Mouse (Mus musculus) cerebellum, postnatal 10 days (tissue): ENCODE results near the gene Slc12a7.

Experiments used
- DNase-seq, 2 experiments: peaks; one replicate each; pipeline ENCODE4 v3.0.0; 2021; ENCODE audit warnings: mixed read lengths in 2 of 2

Slc12a7 gene

DNA sequence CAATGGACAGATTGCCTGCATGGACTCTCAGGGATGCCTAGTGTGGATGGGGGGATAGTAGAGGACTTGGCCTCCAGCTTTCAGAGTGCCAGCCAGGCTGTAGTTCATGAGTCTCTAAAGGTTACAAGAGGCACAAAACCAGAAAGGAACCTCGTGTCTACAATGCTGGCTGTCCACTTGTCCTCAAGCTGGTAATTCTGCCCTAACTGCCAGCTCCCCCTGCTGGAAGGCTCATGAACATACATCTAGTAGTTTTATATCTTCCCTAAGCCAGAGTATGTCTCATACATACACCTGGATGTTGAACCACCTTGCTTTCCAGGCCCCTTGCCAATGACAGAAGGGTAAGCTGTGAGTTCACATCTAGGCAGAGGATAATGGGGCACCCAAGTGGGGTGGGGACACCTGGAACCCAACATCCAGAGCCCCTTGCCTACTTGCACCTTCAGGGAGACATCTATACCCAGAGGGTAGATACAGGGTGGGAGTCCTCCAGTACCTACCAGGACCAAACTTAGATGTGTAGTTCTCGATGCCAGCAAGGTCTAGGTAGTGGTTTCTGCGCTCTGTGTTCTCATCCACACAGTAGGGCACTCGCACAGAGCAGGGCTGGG, 89.4 kb downstream of the Slc12a7 start:
- peak; percentile 79 to 80 for DNase-seq

DNA sequence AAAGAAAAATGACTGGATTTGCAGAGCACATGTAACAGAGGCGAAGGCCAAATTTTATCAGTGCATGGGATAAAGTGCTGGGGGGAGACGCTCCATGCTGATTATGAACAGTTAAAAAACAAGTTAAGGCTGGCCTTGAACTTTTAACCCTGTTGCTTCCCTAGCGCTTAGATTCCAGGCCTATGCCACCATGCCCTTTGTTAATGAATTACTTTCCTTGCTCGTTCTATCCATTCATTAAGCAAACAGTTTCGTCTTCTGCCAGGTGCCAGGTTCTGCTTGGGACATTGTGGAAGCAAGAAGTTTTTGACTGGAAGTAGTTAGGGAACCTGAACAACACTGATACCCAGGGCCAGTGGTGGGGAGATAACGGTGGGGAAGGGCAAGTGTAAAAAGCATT, 90.8 kb downstream of the Slc12a7 start:
- DNase-seq: no peak

DNA sequence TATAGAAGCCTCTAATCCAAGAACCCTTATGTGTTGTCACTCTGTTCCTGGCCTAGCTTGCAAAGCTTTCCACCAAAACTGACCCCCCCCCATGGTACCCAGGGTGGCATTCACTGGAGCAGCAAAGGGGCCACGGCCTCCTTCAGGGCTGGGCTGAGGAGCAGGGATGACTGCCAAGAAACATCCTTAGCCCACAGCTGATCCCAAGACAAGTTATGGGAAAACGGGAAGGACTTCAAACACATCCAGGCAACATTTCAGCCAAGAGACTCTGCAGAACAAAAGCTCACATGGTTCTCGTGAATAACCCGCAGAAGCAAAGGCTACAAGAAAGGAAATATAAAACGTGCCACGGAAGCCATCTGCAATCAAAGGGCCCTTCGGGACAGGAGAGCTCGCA, 94.3 kb downstream of the Slc12a7 start:
- no peak for DNase-seq

DNA sequence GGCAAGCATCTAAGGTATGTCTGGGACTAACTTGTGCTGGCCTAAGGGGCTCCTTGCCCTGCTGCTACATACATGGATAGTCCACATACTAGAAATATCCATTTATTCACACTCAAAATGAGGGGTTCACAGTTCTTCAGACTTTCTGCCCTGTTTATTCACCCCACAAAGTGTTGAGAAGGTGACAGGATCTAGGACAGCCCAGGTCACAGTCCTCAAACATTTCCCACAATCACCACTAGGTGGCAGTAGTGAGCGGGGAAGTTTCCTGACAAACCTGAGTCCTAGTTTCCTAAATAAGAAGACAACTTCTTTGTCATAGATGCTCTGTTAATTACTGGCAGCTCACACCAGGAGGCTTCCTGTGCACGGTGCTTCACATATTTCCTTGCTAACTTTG, 98.6 kb downstream of the Slc12a7 start:
- DNase-seq: peak; percentile 75 to 79

DNA sequence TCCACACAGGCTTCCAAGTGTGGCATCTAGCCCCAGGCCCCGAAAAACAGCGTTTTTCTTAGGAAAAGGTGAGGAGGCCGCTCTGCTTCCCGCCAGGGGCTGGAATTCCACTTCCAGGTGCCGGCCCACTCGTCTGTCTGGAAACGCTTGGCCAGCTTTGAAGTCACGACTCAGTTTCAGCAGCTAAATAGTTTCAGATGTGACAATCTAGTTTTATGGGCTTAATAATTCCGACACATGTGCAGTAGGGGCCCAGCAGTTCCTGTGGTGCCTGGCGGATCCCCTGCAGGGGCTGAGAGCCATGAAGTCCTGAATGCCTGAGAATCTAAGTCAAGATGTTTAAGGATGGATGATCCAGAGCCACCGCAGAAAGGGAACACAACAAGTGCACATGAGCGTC, 100.9 kb downstream of the Slc12a7 start:
- no peak for DNase-seq

DNA sequence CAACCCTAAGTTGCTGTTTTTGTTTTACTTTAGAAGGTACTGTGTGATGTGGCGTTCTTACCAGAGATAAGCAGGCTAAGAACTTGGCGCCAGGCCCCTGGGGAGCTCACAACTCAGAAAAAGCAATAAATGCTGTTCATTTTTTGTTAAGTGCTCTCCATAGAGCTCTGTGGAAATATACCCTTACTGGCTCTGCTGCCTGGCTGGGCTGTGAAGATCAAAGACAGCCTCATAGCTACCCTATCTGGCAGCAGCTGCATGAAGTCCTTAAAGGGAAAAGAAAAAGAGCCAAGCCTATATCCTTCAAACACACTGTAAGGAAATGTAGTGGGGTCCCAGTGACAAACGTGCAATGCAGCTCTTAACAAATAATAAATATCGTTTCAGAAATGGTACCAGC, 102.9 kb downstream of the Slc12a7 start:
- no peak for DNase-seq

DNA sequence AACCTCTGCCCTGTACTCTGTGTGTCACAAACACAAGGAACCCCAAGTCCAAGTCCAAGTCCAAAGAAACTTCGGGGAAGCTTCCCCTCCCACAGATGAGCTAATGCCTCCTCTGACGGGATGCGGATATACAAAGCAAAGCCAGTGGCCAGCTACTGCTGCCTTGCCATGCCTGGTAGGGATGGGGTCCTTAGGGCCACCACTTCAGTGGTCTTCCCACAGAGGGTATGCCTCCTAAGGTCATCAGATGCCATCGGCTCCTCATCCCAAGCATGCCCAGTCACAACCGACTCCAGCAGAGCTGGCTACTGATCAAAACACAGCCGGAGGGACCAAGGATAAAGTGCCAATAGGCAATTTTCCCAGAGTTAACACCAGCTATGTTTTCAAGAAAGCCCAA, 103.6 kb downstream of the Slc12a7 start:
- peak; percentile 41 for DNase-seq

DNA sequence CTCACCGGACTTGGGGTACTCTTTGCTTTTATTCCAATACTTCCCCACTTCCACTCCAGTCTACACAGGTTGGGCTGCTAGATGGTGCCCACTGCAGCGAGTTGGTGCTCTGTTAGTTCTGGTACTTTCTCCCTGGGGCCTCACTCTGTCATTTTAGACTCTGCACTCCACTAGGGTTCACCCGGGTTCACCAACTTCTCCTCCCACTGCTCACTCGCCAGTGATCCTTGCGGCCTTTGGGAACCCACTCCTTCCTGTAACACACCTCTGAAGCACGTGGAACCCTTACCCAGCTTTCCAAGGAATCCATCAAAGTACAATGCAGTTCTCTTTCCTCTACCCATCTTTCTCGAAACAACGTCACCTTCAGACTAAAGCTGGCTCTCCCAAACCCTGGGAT, 104.8 kb downstream of the Slc12a7 start:
- DNase-seq: no peak

DNA sequence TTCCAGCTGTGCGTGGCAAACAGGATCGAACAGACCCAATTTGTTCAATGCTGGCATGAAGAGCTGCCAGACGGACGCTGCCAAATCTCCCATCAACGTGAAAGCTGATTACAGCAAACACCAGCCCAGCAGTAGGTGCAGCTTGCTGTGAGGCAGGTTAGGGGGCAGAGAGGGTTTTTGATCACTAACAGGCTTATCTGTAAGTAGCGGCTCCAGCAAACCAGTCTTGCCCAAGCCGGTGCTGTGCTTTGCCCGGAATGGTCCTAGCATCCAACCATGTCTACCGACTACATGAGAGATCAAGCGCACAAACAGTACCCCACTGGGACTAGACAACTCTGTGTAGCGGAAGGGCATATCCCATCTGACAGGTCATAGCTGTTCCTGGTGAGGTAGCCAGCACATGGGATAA, 106.2 kb downstream of the Slc12a7 start:
- peak; percentile 40 to 43 for DNase-seq

DNA sequence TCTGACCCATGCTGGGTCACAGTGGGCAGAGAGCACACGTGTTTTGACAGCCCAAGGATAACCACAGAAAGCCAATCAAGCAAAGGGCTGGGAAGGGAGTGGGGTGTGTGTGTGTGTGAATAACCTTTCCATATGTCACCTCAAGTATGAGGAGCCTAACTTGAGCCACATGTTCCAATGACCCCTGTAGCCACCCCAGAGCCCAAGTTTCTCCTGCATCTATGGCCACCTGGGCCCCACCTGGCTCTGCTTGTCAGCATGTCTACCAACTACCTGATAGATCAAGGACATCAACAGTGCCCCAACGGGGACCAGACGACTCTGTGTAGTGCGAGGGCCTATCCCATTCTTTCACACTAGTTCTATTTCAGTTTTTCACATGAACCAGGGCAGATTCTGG, 106.8 kb downstream of the Slc12a7 start:
- DNase-seq: no peak

DNA sequence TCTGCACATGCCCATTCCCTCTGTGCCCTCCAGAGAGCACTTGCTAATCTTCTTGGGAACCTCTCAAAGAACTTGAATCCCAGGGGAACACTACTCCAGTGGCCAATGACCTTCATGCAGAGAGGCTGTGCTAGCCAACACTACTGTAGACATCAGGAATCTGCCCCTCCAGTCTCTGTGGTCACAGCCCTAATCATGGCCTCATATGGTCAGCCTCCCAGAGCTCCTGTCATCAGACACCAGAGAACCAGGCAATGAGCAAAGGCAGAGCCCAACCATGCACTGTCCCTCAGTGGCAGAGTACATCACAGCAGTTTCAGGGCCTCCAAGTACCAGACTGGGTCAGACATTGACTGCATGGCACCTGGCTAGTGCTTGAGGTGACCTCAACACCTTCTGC, 109.8 kb downstream of the Slc12a7 start:
- no peak for DNase-seq

DNA sequence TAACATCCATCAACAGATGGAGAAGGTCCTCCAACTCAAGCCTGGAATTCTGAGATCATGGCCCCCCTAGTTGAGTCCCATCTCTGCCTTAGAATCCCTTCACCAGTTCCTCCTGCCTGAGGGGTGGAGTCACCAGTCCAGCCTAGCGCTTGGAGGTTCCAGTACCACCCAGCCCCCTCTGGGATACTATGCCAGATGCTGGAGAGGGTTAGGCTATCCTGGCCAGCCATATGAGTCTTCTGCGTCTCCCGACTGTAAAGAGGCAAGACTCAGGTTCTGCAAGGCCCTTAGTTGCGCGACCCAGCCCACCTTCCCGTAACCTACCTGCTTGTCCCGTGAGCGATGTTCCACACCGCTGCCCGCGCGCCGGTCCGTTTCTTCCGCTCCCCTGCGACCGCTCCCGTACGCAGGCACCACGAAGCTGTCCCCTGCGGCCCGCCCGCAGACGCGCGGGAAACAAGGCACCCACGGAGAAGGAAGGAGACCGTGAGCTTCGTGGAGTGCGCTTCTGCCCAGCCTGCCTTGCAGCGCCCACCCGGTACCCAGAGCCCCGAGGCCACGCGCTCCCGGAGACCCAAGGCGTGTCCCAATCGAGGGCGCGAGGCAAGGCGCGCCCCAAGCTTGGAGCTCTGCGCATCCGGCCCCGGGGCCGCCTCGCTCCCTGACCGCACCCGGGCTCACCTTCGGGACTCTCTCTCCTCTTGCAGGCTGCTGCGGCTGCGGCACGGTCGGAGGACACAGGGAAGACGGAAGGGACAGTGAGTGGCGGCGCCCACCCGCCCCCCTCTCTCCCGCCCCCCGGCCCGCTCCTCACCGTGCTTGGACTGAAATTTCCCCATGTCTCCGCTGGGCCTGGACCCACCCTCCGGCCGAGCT, 113.9 kb downstream of the Slc12a7 start:
- DNase-seq: peak; percentile 15 to 40

DNA sequence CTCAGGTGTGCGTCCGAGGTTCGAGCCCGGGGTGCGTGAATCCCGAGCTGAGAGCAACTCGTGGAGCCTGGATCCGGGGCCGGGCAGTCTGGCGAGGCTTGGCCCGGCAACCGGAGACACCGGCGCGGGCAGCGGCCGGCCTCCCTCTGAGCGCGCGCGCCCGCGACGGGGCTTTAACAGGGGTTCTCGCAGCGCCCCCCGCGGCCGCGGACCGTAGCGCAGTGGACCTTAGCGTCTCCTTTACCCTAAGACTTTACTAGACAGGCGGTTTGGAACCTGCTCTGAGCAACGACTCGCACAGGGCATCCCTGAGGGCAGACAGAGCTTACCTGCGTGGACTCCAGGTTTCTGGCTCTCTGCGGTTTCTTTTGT, 114.6 kb downstream of the Slc12a7 start, which contains the start of gene Nkd2:
TSS of gene Nkd2 (minus strand) at position 167 of the 372 bp plus-strand sequence.
- peak; percentile 91 to 92 for DNase-seq
